Mouse (Mus musculus) CH12.LX (cell line): ENCODE measurements around the gene Chmp2a. TPM values are rescaled to one million over a fixed set of nuclear protein-coding genes. Genes with fewer than 3 reads are reported as not detected.

Source experiments
- DNase-seq: peaks from one replicate; pipeline ENCODE4 v3.0.0-alpha.2; 2013; ENCODE audit errors: extremely low read depth
- H3K27ac ChIP-seq: 2 replicates; pipeline ENCODE4 v1.5.1; 2012; ENCODE audit warnings: low read depth, mild to moderate bottlenecking, control low read depth, moderate library complexity; ENCODE audit not compliant: insufficient read depth
- H3K27me3 ChIP-seq: replicated peaks from 2 replicates; pipeline ENCODE3; 2012; ENCODE audit warnings: inconsistent platforms
- H3K36me3 ChIP-seq, 2 experiments: replicated peaks in 1 of 2; 2 replicates each; pipeline versions ENCODE3 to v1.6.1; 2012; ENCODE audit warnings: inconsistent platforms in 1 of 2, low read length in 1 of 2, mild to moderate bottlenecking in 1 of 2, mixed read lengths in 1 of 2, moderate library complexity in 1 of 2; ENCODE audit not compliant: control insufficient read depth in 1 of 2, insufficient read depth in 1 of 2
- H3K4me1 ChIP-seq, 2 experiments: 2 replicates each; pipeline ENCODE4 v1.6.1; 2012; ENCODE audit warnings: inconsistent platforms in 1 of 2, moderate library complexity in 1 of 2; ENCODE audit not compliant: insufficient read depth in 2 of 2, control insufficient read depth in 1 of 2
- H3K4me2 ChIP-seq: 2 replicates; pipeline ENCODE4 v1.6.1; 2012; ENCODE audit warnings: low read depth, mild to moderate bottlenecking, control low read depth; ENCODE audit not compliant: poor library complexity, insufficient read depth, severe bottlenecking
- H3K4me3 ChIP-seq, 3 experiments: fragments of 150-350 bp in 1 of 3; sonication (generic) in 1 of 3; replicated peaks in 1 of 3; 2 replicates each; pipeline versions ENCODE3 to v1.5.1; 2011 to 2012; ENCODE audit warnings: low read depth in 2 of 3, low read length in 2 of 3, mild to moderate bottlenecking in 2 of 3, moderate library complexity in 2 of 3, control low read depth in 1 of 3, improper control_type of control experiment in 1 of 3, inconsistent platforms in 1 of 3, mixed read lengths in 1 of 3; ENCODE audit not compliant: poor library complexity in 1 of 3
- H3K79me2 ChIP-seq: replicated peaks from 2 replicates; pipeline ENCODE4 v1.6.1; 2012; ENCODE audit warnings: mild to moderate bottlenecking, moderate library complexity; ENCODE audit not compliant: control insufficient read depth, poor library complexity, insufficient read depth, severe bottlenecking; ENCODE audit errors: extremely low read depth
- H3K9ac ChIP-seq: 2 replicates; pipeline ENCODE4 v1.6.1; 2012; ENCODE audit warnings: low read depth, mild to moderate bottlenecking, control low read depth, moderate library complexity; ENCODE audit not compliant: insufficient read depth
- H3K9me3 ChIP-seq: replicated peaks from 2 replicates; pipeline ENCODE3; 2012; ENCODE audit warnings: low read length, inconsistent platforms, mixed read lengths
- BHLHE40 ChIP-seq: IDR thresholded peaks from 2 replicates; pipeline ENCODE4 v1.6.1; 2011; ENCODE audit warnings: mild to moderate bottlenecking, low read depth, low read length, improper control_type of control experiment
- CHD1 ChIP-seq: IDR thresholded peaks from 2 replicates; pipeline ENCODE4 v1.6.1; 2012; ENCODE audit warnings: low read depth, low read length, improper control_type of control experiment, inconsistent platforms
- CTCF ChIP-seq, 2 experiments: IDR thresholded peaks in 1 of 2; conservative IDR thresholded peaks in 1 of 2; 2 replicates each; pipeline ENCODE4 v1.5.1; 2011 to 2012; ENCODE audit warnings: low read depth in 2 of 2, low read length in 2 of 2, improper control_type of control experiment in 1 of 2, inconsistent platforms in 1 of 2, mild to moderate bottlenecking in 1 of 2, moderate library complexity in 1 of 2
- E2F4 ChIP-seq: IDR thresholded peaks from 2 replicates; pipeline ENCODE4 v1.6.1; 2011; ENCODE audit warnings: low read depth, low read length, improper control_type of control experiment; ENCODE audit not compliant: insufficient replicate concordance
- ELF1 ChIP-seq: IDR thresholded peaks from 2 replicates; pipeline ENCODE4 v1.6.1; 2014; ENCODE audit warnings: low read depth, mild to moderate bottlenecking, inconsistent platforms, low read length, improper control_type of control experiment
- EP300 ChIP-seq: IDR thresholded peaks from 2 replicates; pipeline ENCODE4 v1.6.1; 2011; ENCODE audit warnings: low read length, improper control_type of control experiment
- ETS1 ChIP-seq: conservative IDR thresholded peaks from 2 replicates; pipeline ENCODE4 v1.6.1; 2012; ENCODE audit warnings: low read depth, mild to moderate bottlenecking, inconsistent platforms, low read length, improper control_type of control experiment, moderate library complexity
- HCFC1 ChIP-seq: IDR thresholded peaks from 2 replicates; pipeline ENCODE4 v1.6.1; 2012; ENCODE audit warnings: low read depth, mild to moderate bottlenecking, inconsistent platforms, low read length, improper control_type of control experiment
- IRF4 ChIP-seq: IDR thresholded peaks from 2 replicates; pipeline ENCODE4 v1.6.1; 2014; ENCODE audit warnings: low read depth, mild to moderate bottlenecking, inconsistent platforms, low read length, improper control_type of control experiment
- JUN ChIP-seq: IDR thresholded peaks from 2 replicates; pipeline ENCODE4 v1.6.1; 2011; ENCODE audit warnings: low read depth, mild to moderate bottlenecking, low read length, improper control_type of control experiment, moderate library complexity; ENCODE audit not compliant: insufficient read depth
- JUND ChIP-seq: conservative IDR thresholded peaks from 2 replicates; pipeline ENCODE4 v1.6.1; 2011; ENCODE audit warnings: low read depth, low read length, improper control_type of control experiment
- KAT2A ChIP-seq: IDR thresholded peaks from 2 replicates; pipeline ENCODE4 v1.6.1; 2012; ENCODE audit warnings: low read length, improper control_type of control experiment, inconsistent platforms; ENCODE audit not compliant: insufficient replicate concordance
- MAFK ChIP-seq: IDR thresholded peaks from 2 replicates; pipeline ENCODE4 v1.6.1; 2011; ENCODE audit warnings: low read length, improper control_type of control experiment; ENCODE audit not compliant: insufficient replicate concordance
- MAX ChIP-seq: IDR thresholded peaks from 2 replicates; pipeline ENCODE4 v1.6.1; 2011; ENCODE audit warnings: low read length, improper control_type of control experiment
- MXI1 ChIP-seq: IDR thresholded peaks from 2 replicates; pipeline ENCODE4 v1.6.1; 2011; ENCODE audit warnings: mild to moderate bottlenecking, low read depth, low read length, improper control_type of control experiment
- NRF1 ChIP-seq: IDR thresholded peaks from 2 replicates; pipeline ENCODE4 v1.6.1; 2014; ENCODE audit warnings: low read depth, mild to moderate bottlenecking, inconsistent platforms, low read length, improper control_type of control experiment, moderate library complexity
- POLR2AphosphoS2 ChIP-seq: IDR thresholded peaks from 2 replicates; pipeline ENCODE4 v1.6.1; 2011; ENCODE audit warnings: low read depth, low read length, improper control_type of control experiment
- RAD21 ChIP-seq: IDR thresholded peaks from 2 replicates; pipeline ENCODE4 v1.6.1; 2011; ENCODE audit warnings: low read depth, mild to moderate bottlenecking, low read length, improper control_type of control experiment, moderate library complexity
- RCOR1 ChIP-seq: conservative IDR thresholded peaks from 2 replicates; pipeline ENCODE4 v1.6.1; 2012; ENCODE audit warnings: low read depth, mild to moderate bottlenecking, inconsistent platforms, low read length, improper control_type of control experiment
- SIN3A ChIP-seq: IDR thresholded peaks from 2 replicates; pipeline ENCODE4 v1.6.1; 2012; ENCODE audit warnings: low read length, improper control_type of control experiment, inconsistent platforms
- TBP ChIP-seq: conservative IDR thresholded peaks from 2 replicates; pipeline ENCODE4 v1.6.1; 2011; ENCODE audit warnings: low read depth, low read length, improper control_type of control experiment
- UBTF ChIP-seq: IDR thresholded peaks from 2 replicates; pipeline ENCODE4 v1.6.1; 2012; ENCODE audit warnings: low read depth, mild to moderate bottlenecking, inconsistent platforms, low read length, improper control_type of control experiment, moderate library complexity
- ZC3H11A ChIP-seq: IDR thresholded peaks from 2 replicates; pipeline ENCODE4 v1.6.1; 2012; ENCODE audit warnings: low read depth, mild to moderate bottlenecking, inconsistent platforms, low read length, improper control_type of control experiment
- ZKSCAN1 ChIP-seq: IDR thresholded peaks from 2 replicates; pipeline ENCODE4 v1.6.1; 2012; ENCODE audit warnings: low read depth, inconsistent platforms, low read length, improper control_type of control experiment, borderline replicate concordance
- ZMIZ1 ChIP-seq: IDR thresholded peaks from 2 replicates; pipeline ENCODE4 v1.6.1; 2012; ENCODE audit warnings: low read depth, mild to moderate bottlenecking, inconsistent platforms, low read length, improper control_type of control experiment
- dilution Hi-C: fragments of 300-500 bp; cut with MboI; formaldehyde crosslinking; loops from 2 replicates; pipeline ENCODE4 v1.14.3; 2020; ENCODE audit warnings: low sequenced_read_pairs; ENCODE audit not compliant: extremely low pct_unique_long_range_greater_than_20kb, extremely low pct_ligation_motif_present
- in situ Hi-C: fragments of 300-500 bp; cut with MboI; formaldehyde crosslinking; loops from 3 replicates; pipeline ENCODE4 v1.14.3; 2019; ENCODE audit warnings: low sequenced_read_pairs, low pct_ligation_motif_present, low pct_unique_long_range_greater_than_20kb, mixed read lengths
- polyA plus RNA-seq: library from polyadenylated mRNA; unstranded; fragments of >175 nt; gene quantifications from 2 replicates; pipeline ENCODE4 v1.2.1, GENCODE M21; 2012; ENCODE audit warnings: low read depth; ENCODE audit not compliant: insufficient read length
- total RNA-seq, 2 experiments: library from RNA; depleted of rRNA; stranded (reverse); fragments of 300-350 nt in 1 of 2; fragments of >200 nt in 1 of 2; gene quantifications; 2 replicates each; pipeline ENCODE4 v1.2.3; 2012 to 2014

Gene Chmp2a
- total and polyA plus RNA-seq, 3 experiments: 115 to 134 (median 131) TPM

- TF ChIP-seq ELF1 (peak; percentile 61), IRF4 (0 out of 2 replicates have a peak, but pooled peaks have one; percentile 26), CHD1 (no peak), MAX (peak; percentile 81), CTCF (conservative IDR thresholded peaks at IDR 0.05 in 1 of 2, IDR thresholded peaks at IDR 0.05 in 1 of 2; ENCODE audit: low read depth in 2 of 2, low read length in 2 of 2) (no peak), EP300 (no peak), ZMIZ1 (no peak; the same call in 1 of the 2 replicates), JUN (no peak), MAFK (no peak), MXI1 (peak; percentile 92), RCOR1 (no peak)
These were observed 19.8 kb upstream of the Chmp2a start, which contains the start of gene Mzf1 (continued) for GRCm38 (mm10) chr7:13054287-13055010.

GRCm38 (mm10) chr7:13053961-13054286 lies 19.3 kb upstream of the Chmp2a start:
- Histone ChIP-seq H3K4me2 (0 out of 2 replicates have a peak overlapping the region, but pooled peaks have one; percentile 2), H3K36me3 (no peaks in the 10 kb centered on the region), H3K27ac (no peak overlapping the region), H3K9ac (no peak overlapping the region), H3K4me1 (peaks cover 0 to 10% of the 10 kb centered on the region in 2 experiments; a peak in 1 of 4 replicates), H3K4me3 (peak overlapping the region; percentile 65 to 68 (median 66)), H3K27me3 (peaks cover 26% of the 10 kb centered on the region), H3K79me2 (no peaks in the 10 kb centered on the region), H3K9me3 (no peaks in the 10 kb centered on the region)
- TF ChIP-seq ETS1 (no peak), ZC3H11A (no peak), NRF1 (no peak), POLR2AphosphoS2 (no peak), BHLHE40 (no peak), ZKSCAN1 (no peak), KAT2A (no peak), SIN3A (no peak), UBTF (no peak), HCFC1 (no peak), E2F4 (no peak), RCOR1 (no peak), TBP (no peak), JUND (no peak), ELF1 (no peak), RAD21 (no peak)
- dilution Hi-C loops (no loop called here), in situ Hi-C loops (loop anchor here (25.0 kb wide), 2 partner anchors 233 to 1258 kb away; partner anchors contain the start of genes Lig1 and Zswim9)
- DNase-seq: no peak
